Mouse (Mus musculus): ENCODE data around the gene Fibin. TPM values are rescaled to one million over a fixed set of nuclear protein-coding genes. Genes with fewer than 3 reads are reported as not detected.

Gene Fibin
- polyA plus RNA-seq (2014; fragmentation: Nextera tagmentation; extraction: Ambion mirVana): 17.1 and 20.2 TPM in 2 replicates

DNA sequence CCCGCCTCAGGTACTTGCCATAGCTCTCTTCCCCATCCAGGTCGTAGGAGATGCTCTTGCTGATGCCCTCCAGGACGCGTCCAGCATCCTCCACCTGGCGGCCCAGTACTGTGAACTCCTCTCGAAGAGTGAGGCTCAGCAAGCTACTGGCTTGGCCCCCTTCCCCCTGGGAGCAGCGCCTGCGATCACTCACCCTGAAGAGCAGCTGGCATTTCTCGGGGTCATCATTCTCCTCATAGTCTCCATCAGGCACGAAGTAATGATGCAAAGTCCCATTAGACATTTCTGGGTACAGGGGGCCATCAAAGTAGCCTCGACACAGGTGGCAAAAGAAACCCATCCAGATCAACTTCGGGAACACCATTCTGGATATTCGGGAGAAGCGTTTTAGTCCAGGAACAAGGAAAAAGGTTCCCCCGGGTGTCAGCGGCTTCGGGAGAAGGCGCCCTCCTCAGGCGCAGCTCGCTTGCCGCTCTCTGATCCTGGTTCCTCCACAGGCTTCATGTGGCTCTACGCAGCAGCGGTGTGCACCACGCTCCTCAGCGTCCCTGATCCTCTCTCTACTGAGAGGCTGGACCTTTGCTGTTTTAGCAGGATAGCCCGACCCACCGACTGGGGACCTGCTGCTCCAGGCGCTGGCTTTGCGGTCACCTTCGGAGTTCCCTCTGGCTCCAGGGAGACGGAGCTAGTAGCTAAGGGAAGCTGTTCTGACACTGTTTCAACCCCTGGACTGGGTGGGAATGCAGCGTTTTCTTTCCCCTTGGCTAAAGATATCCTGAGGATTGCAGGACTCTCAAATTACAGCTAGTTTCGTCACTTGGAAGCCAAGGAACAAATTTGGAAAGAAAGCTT is at the start of gene Fibin:
Gene Fibin, minus strand, starts transcription at position 752 of the 852 bp plus-strand sequence.
- no peaks in the 10 kb centered on the region for H3K27me3 ChIP-seq (ENCODE audit: control insufficient read depth, insufficient read depth, low read length)
- 1% methylated on average over 33 of the region's 33 CpGs for WGBS
- no peaks in the 10 kb centered on the region for H3K36me3 ChIP-seq (replicated peaks; ENCODE audit: control insufficient read depth, insufficient read depth, low read depth, low read length)
- H3K4me3 ChIP-seq (ENCODE audit: low read depth, low read length): peak within 1 kb of the TSS; percentile 35
- peak; percentile 72 for DNase-seq (ENCODE audit: low spot score)
- no peaks in the 10 kb centered on the region for H3K9me3 ChIP-seq (replicated peaks; ENCODE audit: control insufficient read depth, low read length)
- H3K9ac ChIP-seq (replicated peaks; ENCODE audit: low read length): peak within 1 kb of the TSS; percentile 58
- peak; percentile 78 for ATAC-seq (replicated peaks; ENCODE audit: insufficient number of reproducible peaks, low FRiP score, low TSS enrichment, low read depth)
- peaks cover 3% of the 10 kb centered on the region; the same call in 1 of the 2 replicates for H3K4me1 ChIP-seq (ENCODE audit: control insufficient read depth, insufficient read depth, low read length)
- 0 out of 2 replicates have a peak within 1 kb of the TSS, but pooled peaks have one; percentile 1 for H3K27ac ChIP-seq (replicated peaks; ENCODE audit: low read depth, low read length)
- H3K4me2 ChIP-seq (ENCODE audit: low read depth, low read length): peak within 1 kb of the TSS; percentile 64

DNA sequence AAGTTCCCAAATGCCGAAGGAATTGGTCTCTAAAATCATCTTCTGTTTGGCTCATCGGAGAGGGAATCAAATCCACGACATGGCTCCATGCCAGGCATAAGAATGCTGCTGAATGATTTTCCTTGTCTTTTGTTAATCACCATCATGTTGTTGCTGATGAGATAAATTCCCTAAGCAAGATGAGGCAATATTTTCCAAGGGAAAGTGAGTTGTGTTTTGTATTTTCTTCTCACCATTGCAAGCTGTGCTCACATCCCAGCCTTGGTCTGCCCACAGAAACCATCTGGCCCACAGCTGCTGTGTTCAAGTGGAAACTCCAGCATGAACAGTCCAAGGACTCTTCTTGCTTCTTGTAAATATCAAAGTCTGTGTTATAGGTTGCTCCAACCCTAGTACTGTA is 48.4 kb upstream of the Fibin start:
- Histone ChIP-seq H3K36me3 (replicated peaks; ENCODE audit: control insufficient read depth, insufficient read depth, low read depth, low read length) (no peaks in the 10 kb centered on the region), H3K27ac (replicated peaks; ENCODE audit: low read depth, low read length) (no peak overlapping the region), H3K9ac (replicated peaks; ENCODE audit: low read length) (no peak overlapping the region), H3K4me1 (ENCODE audit: control insufficient read depth, insufficient read depth, low read length) (no peaks in the 10 kb centered on the region), H3K27me3 (ENCODE audit: control insufficient read depth, insufficient read depth, low read length) (no peaks in the 10 kb centered on the region), H3K4me2 (ENCODE audit: low read depth, low read length) (no peak overlapping the region), H3K4me3 (ENCODE audit: low read depth, low read length) (no peak overlapping the region), H3K9me3 (replicated peaks; ENCODE audit: control insufficient read depth, low read length) (no peaks in the 10 kb centered on the region)
- DNase-seq (ENCODE audit: low spot score) (no peak), ATAC-seq (replicated peaks; ENCODE audit: insufficient number of reproducible peaks, low FRiP score, low TSS enrichment, low read depth) (no peak)
- WGBS: 89% methylated on average over 3 of the region's 3 CpGs

DNA sequence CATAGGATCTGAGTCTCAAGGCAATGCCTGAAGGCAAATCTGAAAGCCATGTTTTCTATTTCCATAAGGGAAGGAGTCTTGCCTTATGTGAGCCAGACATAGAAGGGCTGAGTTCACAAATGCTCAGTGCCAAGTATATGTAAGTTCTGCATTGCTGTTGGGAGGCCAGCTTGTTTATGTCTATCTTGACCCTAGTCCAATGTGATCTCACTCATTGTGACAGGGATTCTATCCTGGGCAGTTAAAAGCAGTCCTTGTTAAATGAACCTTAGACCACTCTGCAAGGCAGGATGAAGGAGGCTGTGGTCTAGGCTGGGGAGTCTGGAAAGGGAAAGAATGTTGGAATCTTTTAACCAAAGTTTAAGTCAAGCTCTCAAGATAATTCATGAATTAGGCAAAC is 45.8 kb upstream of the Fibin start:
- no peaks in the 10 kb centered on the region for H3K4me1 ChIP-seq (ENCODE audit: control insufficient read depth, insufficient read depth, low read length)
- H3K9me3 ChIP-seq (replicated peaks; ENCODE audit: control insufficient read depth, low read length): no peaks in the 10 kb centered on the region
- H3K9ac ChIP-seq (replicated peaks; ENCODE audit: low read length): no peak overlapping the region
- ATAC-seq (replicated peaks; ENCODE audit: insufficient number of reproducible peaks, low FRiP score, low TSS enrichment, low read depth) (no peak), DNase-seq (ENCODE audit: low spot score) (no peak)
- H3K4me2 ChIP-seq (ENCODE audit: low read depth, low read length): no peak overlapping the region
- H3K27ac ChIP-seq (replicated peaks; ENCODE audit: low read depth, low read length): no peak overlapping the region
- H3K27me3 ChIP-seq (ENCODE audit: control insufficient read depth, insufficient read depth, low read length): no peaks in the 10 kb centered on the region
- no peak overlapping the region for H3K4me3 ChIP-seq (ENCODE audit: low read depth, low read length)
- no peaks in the 10 kb centered on the region for H3K36me3 ChIP-seq (replicated peaks; ENCODE audit: control insufficient read depth, insufficient read depth, low read depth, low read length)

- Histone ChIP-seq H3K9me3 (replicated peaks; ENCODE audit: control insufficient read depth, low read length) (no peaks in the 10 kb centered on the region), H3K9ac (replicated peaks; ENCODE audit: low read length) (no peak overlapping the region), H3K4me3 (ENCODE audit: low read depth, low read length) (no peak overlapping the region), H3K4me1 (ENCODE audit: control insufficient read depth, insufficient read depth, low read length) (no peaks in the 10 kb centered on the region), H3K4me2 (ENCODE audit: low read depth, low read length) (no peak overlapping the region), H3K27ac (replicated peaks; ENCODE audit: low read depth, low read length) (no peak overlapping the region), H3K36me3 (replicated peaks; ENCODE audit: control insufficient read depth, insufficient read depth, low read depth, low read length) (no peaks in the 10 kb centered on the region), H3K27me3 (ENCODE audit: control insufficient read depth, insufficient read depth, low read length) (no peaks in the 10 kb centered on the region)
- ATAC-seq (replicated peaks; ENCODE audit: insufficient number of reproducible peaks, low FRiP score, low TSS enrichment, low read depth): no peak
- 78% methylated on average over 4 of the region's 4 CpGs for WGBS
- DNase-seq (ENCODE audit: low spot score): no peak
Observed at GRCm38 (mm10) chr2:110392714-110393336, 29.8 kb upstream of the Fibin start.

DNA sequence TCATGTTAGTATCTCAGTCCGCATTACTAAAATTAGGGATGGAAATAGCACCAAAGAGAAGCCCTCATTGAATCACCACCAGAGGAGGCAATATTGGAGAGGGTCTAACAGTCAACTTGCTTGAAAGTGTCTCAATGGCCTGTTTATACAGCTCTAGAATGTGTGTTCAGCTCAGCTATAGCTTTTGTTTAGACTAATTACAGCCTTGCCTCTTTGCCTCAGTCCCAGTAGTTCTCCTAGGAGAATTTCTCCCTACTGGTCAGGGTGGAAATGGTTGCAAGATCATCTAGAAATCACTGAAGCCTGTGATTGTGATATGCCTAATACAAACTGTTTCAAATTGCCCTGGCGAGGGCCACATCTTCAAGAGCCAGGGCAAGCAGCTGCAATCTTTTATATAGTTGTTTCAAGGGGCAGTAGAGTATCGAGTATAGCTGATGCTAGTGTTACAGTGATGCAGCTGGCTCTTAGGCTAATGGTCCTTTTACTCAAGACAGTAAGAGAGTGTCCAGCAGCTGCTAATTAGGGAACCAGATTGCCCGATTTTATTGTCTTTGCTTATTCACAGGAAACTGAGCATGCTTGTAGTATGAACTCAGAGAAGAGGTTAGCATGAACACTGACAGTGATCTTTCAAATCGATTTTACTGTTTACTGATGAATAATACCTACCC is 27.9 kb upstream of the Fibin start:
- no peaks in the 10 kb centered on the region for H3K9me3 ChIP-seq (replicated peaks; ENCODE audit: control insufficient read depth, low read length)
- H3K9ac ChIP-seq (replicated peaks; ENCODE audit: low read length): no peak overlapping the region
- no peak; the same call in 1 of the 2 replicates for ATAC-seq (replicated peaks; ENCODE audit: insufficient number of reproducible peaks, low FRiP score, low TSS enrichment, low read depth)
- no peak overlapping the region for H3K27ac ChIP-seq (replicated peaks; ENCODE audit: low read depth, low read length)
- H3K4me2 ChIP-seq (ENCODE audit: low read depth, low read length): no peak overlapping the region
- DNase-seq (ENCODE audit: low spot score): no peak
- H3K4me3 ChIP-seq (ENCODE audit: low read depth, low read length): no peak overlapping the region
- H3K4me1 ChIP-seq (ENCODE audit: control insufficient read depth, insufficient read depth, low read length): no peaks in the 10 kb centered on the region
- H3K27me3 ChIP-seq (ENCODE audit: control insufficient read depth, insufficient read depth, low read length): no peaks in the 10 kb centered on the region
- 68% methylated on average over 5 of the region's 5 CpGs for WGBS
- H3K36me3 ChIP-seq (replicated peaks; ENCODE audit: control insufficient read depth, insufficient read depth, low read depth, low read length): no peaks in the 10 kb centered on the region

GRCm38 (mm10) chr2:110379811-110380210 is 16.8 kb upstream of the Fibin start:
- DNase-seq (ENCODE audit: low spot score): peak; percentile 52
- 35% methylated on average over 2 of the region's 2 CpGs for whole genome bisulfite sequencing
- no peak overlapping the region for H3K4me2 ChIP-seq (ENCODE audit: low read depth, low read length)
- H3K27me3 ChIP-seq (ENCODE audit: control insufficient read depth, insufficient read depth, low read length): no peaks in the 10 kb centered on the region
- H3K4me1 ChIP-seq (ENCODE audit: control insufficient read depth, insufficient read depth, low read length): no peaks in the 10 kb centered on the region
- H3K4me3 ChIP-seq (ENCODE audit: low read depth, low read length): no peak overlapping the region
- no peaks in the 10 kb centered on the region for H3K9me3 ChIP-seq (replicated peaks; ENCODE audit: control insufficient read depth, low read length)
- no peak overlapping the region for H3K9ac ChIP-seq (replicated peaks; ENCODE audit: low read length)
- ATAC-seq (replicated peaks; ENCODE audit: insufficient number of reproducible peaks, low FRiP score, low TSS enrichment, low read depth): no peak
- no peaks in the 10 kb centered on the region for H3K36me3 ChIP-seq (replicated peaks; ENCODE audit: control insufficient read depth, insufficient read depth, low read depth, low read length)
- H3K27ac ChIP-seq (replicated peaks; ENCODE audit: low read depth, low read length): no peak overlapping the region

DNA sequence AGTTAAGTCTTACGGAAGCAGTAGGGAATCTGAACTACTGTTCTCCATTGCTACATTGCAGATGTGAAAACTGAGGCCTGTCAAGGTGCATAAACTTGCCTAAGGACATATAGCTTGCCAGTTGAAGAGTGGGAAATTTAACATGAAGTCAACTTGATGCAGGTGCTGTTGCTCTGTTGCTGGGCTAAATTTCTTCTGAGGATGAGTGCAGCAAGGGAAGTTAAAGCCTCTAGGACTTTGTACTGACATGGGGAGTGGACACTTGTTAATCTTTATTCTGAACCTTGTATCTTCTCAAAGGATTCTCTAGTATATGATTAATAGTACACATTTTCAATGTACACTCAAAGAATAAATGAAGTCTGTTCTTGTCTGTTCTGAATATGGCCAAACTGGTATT is 13.7 kb upstream of the Fibin start:
- Histone ChIP-seq H3K9me3 (replicated peaks; ENCODE audit: control insufficient read depth, low read length) (no peaks in the 10 kb centered on the region), H3K27me3 (ENCODE audit: control insufficient read depth, insufficient read depth, low read length) (no peaks in the 10 kb centered on the region), H3K4me3 (ENCODE audit: low read depth, low read length) (no peak overlapping the region), H3K27ac (replicated peaks; ENCODE audit: low read depth, low read length) (no peak overlapping the region), H3K4me2 (ENCODE audit: low read depth, low read length) (no peak overlapping the region), H3K4me1 (ENCODE audit: control insufficient read depth, insufficient read depth, low read length) (no peaks in the 10 kb centered on the region), H3K9ac (replicated peaks; ENCODE audit: low read length) (no peak overlapping the region), H3K36me3 (replicated peaks; ENCODE audit: control insufficient read depth, insufficient read depth, low read depth, low read length) (no peaks in the 10 kb centered on the region)
- no peak for DNase-seq (ENCODE audit: low spot score)
- ATAC-seq (replicated peaks; ENCODE audit: insufficient number of reproducible peaks, low FRiP score, low TSS enrichment, low read depth): no peak
- WGBS: 78% methylated on average over 1 of the region's 1 CpGs

DNA sequence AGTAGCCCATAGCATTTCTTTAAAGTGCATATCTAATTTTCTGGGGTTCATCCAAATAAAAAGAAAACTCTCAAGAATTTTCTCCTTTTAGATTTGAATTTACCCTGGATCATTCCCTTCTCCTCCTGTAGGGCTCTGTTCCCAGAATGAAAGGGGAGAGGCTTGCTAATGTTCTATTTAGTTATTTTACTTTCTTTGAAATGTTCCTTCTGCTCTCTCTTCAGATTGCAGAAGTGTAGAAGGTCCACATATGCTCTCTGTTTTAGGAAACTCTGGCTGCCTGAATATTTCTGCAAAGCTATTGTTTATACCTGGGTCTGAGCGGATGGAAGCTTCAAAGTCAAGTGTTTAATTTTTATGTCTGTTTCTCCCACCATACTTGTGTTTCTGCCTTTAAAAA is 12.5 kb upstream of the Fibin start:
- no peaks in the 10 kb centered on the region for H3K27me3 ChIP-seq (ENCODE audit: control insufficient read depth, insufficient read depth, low read length)
- no peaks in the 10 kb centered on the region for H3K4me1 ChIP-seq (ENCODE audit: control insufficient read depth, insufficient read depth, low read length)
- no peak overlapping the region for H3K9ac ChIP-seq (replicated peaks; ENCODE audit: low read length)
- H3K27ac ChIP-seq (replicated peaks; ENCODE audit: low read depth, low read length): no peak overlapping the region
- H3K36me3 ChIP-seq (replicated peaks; ENCODE audit: control insufficient read depth, insufficient read depth, low read depth, low read length): no peaks in the 10 kb centered on the region
- DNase-seq (ENCODE audit: low spot score) (no peak), ATAC-seq (replicated peaks; ENCODE audit: insufficient number of reproducible peaks, low FRiP score, low TSS enrichment, low read depth) (no peak)
- WGBS: 78% methylated on average over 1 of the region's 1 CpGs
- H3K4me2 ChIP-seq (ENCODE audit: low read depth, low read length): no peak overlapping the region
- H3K9me3 ChIP-seq (replicated peaks; ENCODE audit: control insufficient read depth, low read length): no peaks in the 10 kb centered on the region
- H3K4me3 ChIP-seq (ENCODE audit: low read depth, low read length): no peak overlapping the region
